Mouse (Mus musculus) myocyte (in vitro differentiated cells): ENCODE results near the gene Dmrt1. TPM values are rescaled to one million over a fixed set of nuclear protein-coding genes. Genes with fewer than 3 reads are reported as not detected.

Experiments
- H3K27me3 ChIP-seq: one replicate; pipeline ENCODE4 v1.6.1; 2011; ENCODE audit not compliant: control insufficient read depth, insufficient read depth, insufficient read length
- H3K36me3 ChIP-seq: one replicate; pipeline ENCODE4 v1.6.1; 2011; ENCODE audit not compliant: control insufficient read depth, insufficient read depth
- H3K4me2 ChIP-seq: one replicate; pipeline ENCODE4 v1.6.1; 2011; ENCODE audit warnings: low read depth, control low read depth
- H3K4me3 ChIP-seq: one replicate; pipeline ENCODE4 v1.5.1; 2011; ENCODE audit warnings: mild to moderate bottlenecking, control low read depth, moderate library complexity
- H3K79me2 ChIP-seq: one replicate; pipeline ENCODE4 v1.6.1; 2011; ENCODE audit not compliant: control insufficient read depth, insufficient read depth
- H3ac ChIP-seq: one replicate; pipeline ENCODE4 v1.6.1; 2011; ENCODE audit not compliant: control insufficient read depth, insufficient read length
- CEBPB ChIP-seq: IDR thresholded peaks from 2 replicates; pipeline ENCODE4 v1.6.1; 2011; ENCODE audit warnings: mild to moderate bottlenecking, moderate library complexity; ENCODE audit not compliant: poor library complexity, insufficient read depth, severe bottlenecking
- E2F4 ChIP-seq: IDR thresholded peaks from one replicate; pipeline ENCODE4 v1.6.1; 2011; ENCODE audit warnings: mild to moderate bottlenecking, control low read depth, moderate library complexity; ENCODE audit not compliant: insufficient read depth
- MAX ChIP-seq: IDR thresholded peaks from one replicate; pipeline ENCODE4 v1.6.1; 2011; ENCODE audit warnings: low read depth, mild to moderate bottlenecking, control low read depth
- MYOD1 ChIP-seq, 3 experiments: IDR thresholded peaks; one replicate each; pipeline ENCODE4 v1.6.1; 2011; ENCODE audit warnings: control low read depth in 2 of 3, low read depth in 2 of 3, mild to moderate bottlenecking in 2 of 3, moderate library complexity in 1 of 3; ENCODE audit not compliant: insufficient read length in 2 of 3, control insufficient read depth in 1 of 3
- MYOG ChIP-seq, 3 experiments: IDR thresholded peaks; one replicate each; pipeline ENCODE4 v1.6.1; 2011; ENCODE audit warnings: control low read depth in 2 of 3, low read depth in 2 of 3, mild to moderate bottlenecking in 2 of 3; ENCODE audit not compliant: insufficient read length in 2 of 3, control insufficient read depth in 1 of 3, insufficient read depth in 1 of 3
- POLR2A ChIP-seq: IDR thresholded peaks from one replicate; pipeline ENCODE4 v1.6.1; 2011; ENCODE audit warnings: low read depth, mild to moderate bottlenecking, control low read depth, moderate library complexity; ENCODE audit not compliant: insufficient read length
- POLR2AphosphoS2 ChIP-seq: IDR thresholded peaks from one replicate; pipeline ENCODE4 v1.6.1; 2011; ENCODE audit warnings: low read depth, control low read depth; ENCODE audit not compliant: insufficient read length
- REST ChIP-seq: IDR thresholded peaks from one replicate; pipeline ENCODE4 v1.6.1; 2011; ENCODE audit warnings: mild to moderate bottlenecking, control low read depth, moderate library complexity; ENCODE audit not compliant: insufficient read depth, insufficient read length
- SRF ChIP-seq: IDR thresholded peaks from one replicate; pipeline ENCODE4 v1.6.1; 2011; ENCODE audit warnings: low read depth; ENCODE audit not compliant: control insufficient read depth, insufficient read length
- TCF12 ChIP-seq: IDR thresholded peaks from one replicate; pipeline ENCODE4 v1.6.1; 2011; ENCODE audit warnings: mild to moderate bottlenecking, control low read depth; ENCODE audit not compliant: poor library complexity, insufficient read depth, severe bottlenecking
- TCF3 ChIP-seq: IDR thresholded peaks from one replicate; pipeline ENCODE4 v1.6.1; 2011; ENCODE audit warnings: low read depth, control low read depth; ENCODE audit not compliant: insufficient read length
- USF1 ChIP-seq: IDR thresholded peaks from one replicate; pipeline ENCODE4 v1.6.1; 2011; ENCODE audit warnings: low read depth, mild to moderate bottlenecking, control low read depth, moderate library complexity
- polyA plus RNA-seq: library from polyadenylated mRNA; unstranded; fragments of >200 nt; fragmentation: generic; extraction: Trizol; gene quantifications from one replicate; pipeline ENCODE4 v1.2.1, GENCODE M21; 2012; ENCODE audit warnings: missing spikeins

Gene Dmrt1
- polyA plus RNA-seq, 1 experiment = 0.13 TPM

DNA sequence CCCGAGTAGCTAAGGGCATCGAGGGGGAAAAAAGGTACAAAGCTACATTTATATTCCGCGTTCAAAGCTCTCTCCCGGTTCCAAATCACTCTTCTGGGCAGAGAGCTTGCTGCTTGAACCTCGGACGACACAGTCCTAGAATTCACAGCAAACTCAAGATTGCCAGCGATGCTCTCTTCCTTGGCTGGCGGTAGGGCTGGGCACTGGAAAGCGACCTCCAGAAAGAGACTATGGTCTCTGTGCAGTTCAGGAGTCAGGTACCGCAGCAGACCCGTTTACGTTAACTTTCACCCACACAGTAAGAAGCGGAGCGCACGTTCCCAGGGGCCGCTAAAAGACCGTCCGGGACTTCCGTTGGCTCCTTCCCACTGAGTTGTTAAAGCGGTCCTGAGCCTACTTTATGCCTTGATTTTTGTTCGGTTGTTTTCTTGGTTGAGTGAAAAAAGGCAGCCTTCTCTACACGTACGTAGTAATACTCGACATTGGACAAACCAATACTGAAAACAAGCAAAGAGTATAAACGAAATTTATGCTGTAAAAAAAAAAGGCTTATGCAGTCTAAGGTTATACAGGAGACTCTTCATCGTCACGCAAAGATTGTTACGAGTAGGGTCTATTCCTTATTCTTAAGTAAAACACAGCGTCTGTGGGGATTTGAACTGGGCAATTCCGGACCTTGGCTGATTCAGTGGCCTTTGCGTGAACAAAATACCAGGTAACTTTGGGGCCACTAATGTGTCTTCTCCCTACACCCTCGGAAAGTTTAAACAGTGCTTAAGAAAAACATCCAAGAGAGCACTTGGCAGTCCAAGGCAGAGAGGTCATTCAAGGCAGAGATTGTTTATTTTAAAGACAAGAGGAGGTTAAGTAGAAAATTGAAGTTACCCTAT, 103.8 kb downstream of the Dmrt1 start:
- H3K4me2 ChIP-seq = no peak overlapping the region
- peaks cover 64% of the 10 kb centered on the region for H3K27me3 ChIP-seq
- no peak overlapping the region for H3K4me3 ChIP-seq
- H3ac ChIP-seq = no peak overlapping the region
- H3K79me2 ChIP-seq = no peaks in the 10 kb centered on the region
- no peak for TF ChIP-seq MYOG (IDR thresholded peaks at IDR 0.05; ENCODE audit: control insufficient read depth in 1 of 3, insufficient read depth in 1 of 3, insufficient read length in 2 of 3, low read depth in 2 of 3)
- TF ChIP-seq REST = no peak
- TF ChIP-seq TCF12 = no peak
- TF ChIP-seq POLR2A = no peak
- no peaks in the 10 kb centered on the region for H3K36me3 ChIP-seq

DNA sequence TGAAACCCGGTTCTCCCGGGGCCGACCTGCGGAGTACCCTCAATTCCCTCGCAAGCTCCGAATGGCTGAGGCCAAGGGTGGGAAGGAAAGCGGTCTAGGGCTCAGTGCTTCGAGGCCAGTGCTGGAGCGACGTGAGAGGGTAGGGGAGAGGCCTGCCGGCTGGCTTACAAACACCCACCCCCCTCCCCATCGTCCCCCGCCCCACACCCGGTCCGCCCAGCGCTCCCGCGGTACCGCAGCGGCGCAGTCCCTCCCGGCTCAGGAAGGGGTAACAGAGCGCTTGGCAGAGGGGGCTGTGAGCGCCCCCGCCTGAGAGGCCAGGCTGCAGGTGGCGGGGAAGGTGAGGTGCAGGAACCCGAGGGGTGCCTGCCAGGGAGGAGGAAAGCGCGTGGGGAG, 104.6 kb downstream of the Dmrt1 start, which contains the start of gene Dmrt3:
Gene Dmrt3, plus strand, starts transcription at position 287 of the 396 bp plus-strand sequence.
- Histone ChIP-seq H3K4me2 (peak within 1 kb of the TSS; percentile 42), H3K4me3 (no peak within 1 kb of the TSS), H3ac (no peak within 1 kb of the TSS), H3K79me2 (no peaks in the 10 kb centered on the region), H3K27me3 (peaks cover 57% of the 10 kb centered on the region), H3K36me3 (no peaks in the 10 kb centered on the region)
- TF ChIP-seq CEBPB (no peak), TCF3 (no peak), E2F4 (no peak), POLR2A (no peak), MAX (no peak)

DNA sequence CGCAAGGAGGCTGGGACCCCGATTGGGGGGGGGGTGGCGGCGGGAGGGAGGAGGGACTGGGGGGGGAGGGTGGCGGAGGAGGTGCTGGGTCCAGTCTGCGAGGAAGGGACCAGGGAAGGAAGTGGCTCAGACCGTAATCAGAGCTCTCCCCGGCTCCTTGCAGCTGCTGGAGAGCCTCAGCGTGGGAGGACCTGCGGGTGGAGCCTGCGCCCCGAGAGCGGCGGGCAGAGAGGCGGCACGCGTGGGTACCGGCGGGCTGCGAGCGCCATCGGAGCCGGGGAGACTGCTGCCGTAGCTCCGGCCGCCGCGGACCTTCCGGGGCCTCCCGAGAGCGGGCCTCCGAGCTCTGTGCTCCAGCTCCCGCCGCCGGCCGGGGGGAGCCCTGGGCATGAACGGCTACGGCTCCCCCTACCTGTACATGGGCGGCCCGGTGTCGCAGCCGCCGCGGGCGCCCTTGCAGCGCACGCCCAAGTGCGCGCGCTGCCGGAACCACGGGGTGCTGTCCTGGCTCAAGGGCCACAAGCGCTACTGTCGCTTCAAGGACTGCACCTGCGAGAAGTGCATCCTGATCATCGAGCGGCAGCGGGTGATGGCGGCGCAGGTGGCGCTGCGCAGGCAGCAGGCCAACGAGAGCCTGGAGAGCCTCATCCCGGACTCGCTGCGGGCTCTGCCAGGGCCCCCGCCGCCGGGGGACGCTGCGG, 105.1 kb downstream of the Dmrt1 start:
- peak overlapping the region; percentile 42 for H3K4me2 ChIP-seq
- H3K4me3 ChIP-seq = no peak overlapping the region
- no peak for TF ChIP-seq SRF
- TF ChIP-seq MYOG (IDR thresholded peaks at IDR 0.05; ENCODE audit: control insufficient read depth in 1 of 3, insufficient read depth in 1 of 3, insufficient read length in 2 of 3, low read depth in 2 of 3) = peak in 2 of 3 experiments; percentile 17 to 59
- no peak for TF ChIP-seq REST
- TF ChIP-seq MYOD1 (IDR thresholded peaks at IDR 0.05; ENCODE audit: control insufficient read depth in 1 of 3, insufficient read length in 2 of 3, low read depth in 2 of 3) = peak in 2 of 3 experiments; percentile 81 to 88

DNA sequence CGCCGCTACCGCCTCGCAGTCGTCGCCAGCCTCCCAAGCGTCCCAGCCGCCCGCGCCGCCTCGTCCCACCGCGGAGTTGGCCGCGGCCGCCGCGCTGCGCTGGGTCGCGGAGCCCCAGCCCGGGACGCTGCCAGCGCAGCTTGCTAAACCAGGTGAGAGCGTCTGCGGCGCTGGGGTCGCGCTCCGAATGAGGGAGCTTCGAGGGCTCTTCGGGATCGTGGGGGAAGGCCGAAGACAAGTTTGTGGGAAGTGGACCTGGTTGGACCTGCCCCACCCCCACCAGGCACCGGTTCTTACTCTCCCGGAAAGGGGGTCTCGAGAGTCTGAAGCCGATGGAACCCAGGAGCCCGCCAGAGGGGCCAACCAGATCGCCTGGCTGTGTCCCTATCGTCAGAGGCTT, 105.7 kb downstream of the Dmrt1 start:
- no peak overlapping the region for H3ac ChIP-seq
- H3K4me2 ChIP-seq = no peak overlapping the region
- TF ChIP-seq POLR2AphosphoS2 = no peak
- TF ChIP-seq POLR2A = no peak
- no peak for TF ChIP-seq TCF12
- TF ChIP-seq MYOG (IDR thresholded peaks at IDR 0.05; ENCODE audit: control insufficient read depth in 1 of 3, insufficient read depth in 1 of 3, insufficient read length in 2 of 3, low read depth in 2 of 3) = no peak
- TF ChIP-seq SRF = no peak
- no peak for TF ChIP-seq MAX
- TF ChIP-seq E2F4 = no peak
- no peak for TF ChIP-seq MYOD1 (IDR thresholded peaks at IDR 0.05; ENCODE audit: control insufficient read depth in 1 of 3, insufficient read length in 2 of 3, low read depth in 2 of 3)
- TF ChIP-seq CEBPB = no peak
- TF ChIP-seq REST = no peak
- no peak for TF ChIP-seq USF1
- TF ChIP-seq TCF3 = no peak
- peaks cover 47% of the 10 kb centered on the region for H3K27me3 ChIP-seq
- H3K4me3 ChIP-seq = no peak overlapping the region
- no peaks in the 10 kb centered on the region for H3K79me2 ChIP-seq
- H3K36me3 ChIP-seq = no peaks in the 10 kb centered on the region

More for the DNA sequence above, 105.1 kb downstream of the Dmrt1 start:
- Histone ChIP-seq H3ac (no peak overlapping the region), H3K79me2 (no peaks in the 10 kb centered on the region), H3K27me3 (peaks cover 53% of the 10 kb centered on the region), H3K36me3 (no peaks in the 10 kb centered on the region)

DNA sequence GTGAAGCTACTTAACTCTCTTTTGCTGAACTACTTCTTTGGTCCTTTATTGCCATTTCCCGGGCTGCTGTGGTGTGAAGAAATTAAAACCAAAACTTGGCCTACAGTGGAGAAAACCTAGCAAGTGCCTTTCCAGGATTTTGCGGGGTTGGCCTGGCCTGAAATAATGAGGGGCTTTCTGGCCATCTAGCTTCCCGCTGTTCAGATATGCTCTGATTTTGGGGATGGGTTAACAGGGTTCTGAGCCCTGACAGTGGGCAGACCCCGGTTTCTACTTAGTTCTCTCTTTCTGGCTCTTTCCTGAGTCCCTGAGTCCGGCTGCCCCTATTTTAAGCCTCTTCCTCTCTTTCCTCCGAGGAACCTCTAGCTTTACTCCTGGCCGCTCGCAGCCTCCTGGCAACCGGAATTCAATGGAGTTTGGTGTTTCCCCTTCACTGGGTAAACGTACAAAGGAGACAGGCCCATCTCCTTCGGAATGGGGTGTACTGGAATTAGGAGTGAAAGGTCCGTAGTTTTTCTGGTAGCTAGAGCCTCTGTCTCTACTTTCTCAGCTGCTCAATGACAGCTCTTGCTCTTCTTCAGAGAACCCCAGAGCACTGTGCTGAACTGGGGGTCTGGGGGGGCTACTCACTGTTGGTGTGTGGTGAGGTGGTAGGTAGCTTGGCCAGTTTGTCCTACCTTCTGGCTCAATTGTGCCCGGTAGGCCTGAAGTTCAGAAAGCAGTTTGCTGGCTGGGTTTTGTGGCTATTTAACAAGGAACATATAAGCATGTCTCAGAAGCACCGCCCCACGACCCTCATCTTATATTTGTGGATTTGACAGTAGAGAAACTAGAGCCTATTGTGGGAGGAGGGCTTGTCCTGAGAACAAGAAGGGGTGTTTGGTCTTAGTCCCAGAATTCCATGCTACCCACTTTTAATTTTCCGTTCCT, 106.7 kb downstream of the Dmrt1 start:
- Histone ChIP-seq H3ac (no peak overlapping the region), H3K36me3 (no peaks in the 10 kb centered on the region), H3K27me3 (peaks cover 43% of the 10 kb centered on the region), H3K79me2 (no peaks in the 10 kb centered on the region), H3K4me2 (no peak overlapping the region), H3K4me3 (no peak overlapping the region)
- TF ChIP-seq USF1 = no peak
- TF ChIP-seq TCF3 = no peak
- no peak for TF ChIP-seq MYOG (IDR thresholded peaks at IDR 0.05; ENCODE audit: control insufficient read depth in 1 of 3, insufficient read depth in 1 of 3, insufficient read length in 2 of 3, low read depth in 2 of 3)
- TF ChIP-seq CEBPB = no peak
- no peak for TF ChIP-seq MYOD1 (IDR thresholded peaks at IDR 0.05; ENCODE audit: control insufficient read depth in 1 of 3, insufficient read length in 2 of 3, low read depth in 2 of 3)
- TF ChIP-seq SRF = no peak
- TF ChIP-seq MAX = no peak
- no peak for TF ChIP-seq POLR2A
- no peak for TF ChIP-seq E2F4
- no peak for TF ChIP-seq POLR2AphosphoS2
- TF ChIP-seq REST = no peak
- no peak for TF ChIP-seq TCF12
